Mouse (Mus musculus) frontal cortex, postnatal 14 days (tissue): ENCODE results near the gene Ccr8.

Experiments used
- DNase-seq, 2 experiments: peaks; one replicate each; pipeline ENCODE4 v3.0.0; 2022; ENCODE audit warnings: low spot score in 2 of 2

The Ccr8 gene

GRCm38 (mm10) chr9:120132980-120133754 is 41.3 kb downstream of the Ccr8 start:
- no peak for DNase-seq

- no peak for DNase-seq
These were observed 42.0 kb downstream of the Ccr8 start for GRCm38 (mm10) chr9:120133755-120134475.

GRCm38 (mm10) chr9:120134529-120135160 is 42.7 kb downstream of the Ccr8 start:
- no peak for DNase-seq

- no peak for DNase-seq
These were observed 43.5 kb downstream of the Ccr8 start for GRCm38 (mm10) chr9:120135454-120135853.

GRCm38 (mm10) chr9:120140652-120141051 is 48.7 kb downstream of the Ccr8 start:
- peak; percentile 46 to 80 for DNase-seq

- DNase-seq: no peak
These were observed 52.6 kb downstream of the Ccr8 start for GRCm38 (mm10) chr9:120144474-120144873.
